ENCODE assay signal across 14 mouse cellular contexts in the genomic region with DNA sequence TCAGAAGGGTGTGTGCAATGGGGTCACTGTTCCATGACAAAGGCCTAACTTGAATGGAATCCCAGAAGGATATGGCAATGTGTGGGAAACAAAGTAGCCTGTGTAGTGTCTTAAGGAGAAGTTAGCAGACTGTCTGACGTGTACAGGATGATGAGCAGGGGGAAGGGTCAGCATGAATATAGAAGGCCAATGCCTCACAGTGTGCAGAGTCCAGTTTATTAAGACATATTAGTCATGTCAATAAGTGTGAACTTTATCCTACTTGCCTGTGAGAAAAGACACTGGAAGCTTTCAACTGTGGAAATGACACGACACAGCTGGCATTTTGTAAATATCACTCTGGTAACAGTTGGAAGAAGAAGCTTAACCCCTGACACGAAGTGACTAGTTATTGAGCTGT. TPM values are rescaled to one million over a fixed set of nuclear protein-coding genes. Genes with fewer than 3 reads are reported as not detected.
DNase-seq lines count a peak whose midpoint lies in the region; ATAC-seq and TF ChIP-seq lines count a peak whose summit lies in the region.
"Not testable (repeated sequence)": the region's sequence is repeated elsewhere in the genome, so short reads cannot be mapped to it uniquely, and the experiment has no call there.
"Had no signal": no experiment of that assay in that cellular context is flagged by ENCODE, and none has a peak within 500 bp of the region (broad histone marks: within the 10 kb centered on the region; RNA-seq: fewer than 3 reads in every experiment).

No protein-coding gene starts in this region.

- not testable (repeated sequence) for DNase-seq in intestine, embryonic 14.5 days (ENCODE audit: low spot score); liver, embryonic 11.5 days (ENCODE audit: low spot score)
- DNase-seq in lung, embryonic 14.5 days, result peak; percentile 17

- not testable (repeated sequence) for H3K9me3 ChIP-seq in intestine, embryonic 14.5 days (ENCODE audit: control insufficient read depth, low read length); intestine, embryonic 16.5 days (ENCODE audit: control insufficient read depth, low read length); liver, embryonic 11.5 days (ENCODE audit: control insufficient read depth, low read length); lung, embryonic 14.5 days (ENCODE audit: low read depth, low read length); stomach, embryonic 14.5 days (ENCODE audit: control insufficient read depth, low read depth, low read length); stomach, embryonic 15.5 days; stomach, embryonic 16.5 days (replicated peaks; ENCODE audit: control insufficient read depth, low read length)

- not testable (repeated sequence) for H3K4me3 ChIP-seq in intestine, embryonic 14.5 days (ENCODE audit: low read depth, low read length); intestine, embryonic 16.5 days (ENCODE audit: low read length); liver, embryonic 11.5 days (ENCODE audit: low read depth, low read length); lung, embryonic 14.5 days (ENCODE audit: low read depth, low read length); stomach, embryonic 14.5 days (ENCODE audit: low read depth, low read length); stomach, embryonic 15.5 days (replicated peaks); stomach, embryonic 16.5 days (replicated peaks; ENCODE audit: low read length)

- TF ChIP-seq CTCF in lung, embryonic 14.5 days (IDR thresholded peaks at IDR 0.05; ENCODE audit: low read depth), result not testable (repeated sequence)

- not testable (repeated sequence) for H3K27ac ChIP-seq in intestine, embryonic 14.5 days (ENCODE audit: low read depth); intestine, embryonic 16.5 days (ENCODE audit: low read length); liver, embryonic 11.5 days (ENCODE audit: low read depth, low read length); lung, embryonic 14.5 days (ENCODE audit: low read depth); stomach, embryonic 14.5 days (ENCODE audit: low read length); stomach, embryonic 15.5 days; stomach, embryonic 16.5 days (ENCODE audit: low read length)

- not testable (repeated sequence) for H3K4me2 ChIP-seq in intestine, embryonic 14.5 days (ENCODE audit: low read length); intestine, embryonic 16.5 days (ENCODE audit: low read depth, low read length); liver, embryonic 11.5 days; lung, embryonic 14.5 days; stomach, embryonic 14.5 days (replicated peaks; ENCODE audit: low read depth, low read length); stomach, embryonic 15.5 days; stomach, embryonic 16.5 days (ENCODE audit: low read depth, low read length)

- ATAC-seq in intestine, embryonic 14.5 days (replicated peaks; ENCODE audit: low FRiP score, low TSS enrichment, low read depth), result peak; percentile 43; the same call in 1 of the 2 replicates
- peak; percentile 33; the same call in 1 of the 2 replicates for ATAC-seq in intestine, embryonic 16.5 days
- peak; percentile 39; the same call in 1 of the 2 replicates for ATAC-seq in liver, embryonic 11.5 days (replicated peaks; ENCODE audit: low FRiP score)
- not testable (repeated sequence) for ATAC-seq in lung, embryonic 14.5 days (ENCODE audit: insufficient read depth)
- peak; percentile 77; the same call in 1 of the 2 replicates for ATAC-seq in stomach, embryonic 14.5 days (ENCODE audit: insufficient number of reproducible peaks, insufficient read depth, low FRiP score, low read depth)
- ATAC-seq in stomach, embryonic 15.5 days (ENCODE audit: insufficient read depth, low FRiP score, low read depth), result peak; percentile 53
- ATAC-seq in stomach, embryonic 16.5 days (ENCODE audit: insufficient read depth, low FRiP score), result peak; percentile 50

- 16% methylated on average over 3 of the region's 3 CpGs for WGBS in intestine, embryonic 14.5 days
- 46% methylated on average over 3 of the region's 3 CpGs for WGBS in intestine, embryonic 16.5 days
- WGBS in liver, embryonic 11.5 days, result 50% methylated on average over 3 of the region's 3 CpGs
- 24% methylated on average over 3 of the region's 3 CpGs for WGBS in lung, embryonic 14.5 days
- WGBS in stomach, embryonic 14.5 days, result 16% methylated on average over 3 of the region's 3 CpGs
- WGBS in stomach, embryonic 15.5 days, result 26% methylated on average over 3 of the region's 3 CpGs
- 17% methylated on average over 3 of the region's 3 CpGs for WGBS in stomach, embryonic 16.5 days

- H3K9ac ChIP-seq in intestine, embryonic 14.5 days (ENCODE audit: low read length); intestine, embryonic 16.5 days (ENCODE audit: low read depth, low read length); liver, embryonic 11.5 days (ENCODE audit: low read depth, low read length); lung, embryonic 14.5 days; stomach, embryonic 14.5 days (replicated peaks; ENCODE audit: low read depth, low read length); stomach, embryonic 15.5 days; stomach, embryonic 16.5 days (ENCODE audit: low read length): not testable (repeated sequence)

- H3K36me3 ChIP-seq in intestine, embryonic 14.5 days (ENCODE audit: control insufficient read depth, insufficient read depth, low read length); intestine, embryonic 16.5 days (ENCODE audit: control insufficient read depth, insufficient read depth, low read length); liver, embryonic 11.5 days (ENCODE audit: control insufficient read depth, insufficient read depth, low read length); lung, embryonic 14.5 days (ENCODE audit: insufficient read depth); stomach, embryonic 14.5 days (ENCODE audit: control insufficient read depth, insufficient read depth, low read length); stomach, embryonic 15.5 days; stomach, embryonic 16.5 days (ENCODE audit: control insufficient read depth, insufficient read depth, low read length): not testable (repeated sequence)

- not testable (repeated sequence) for H3K4me1 ChIP-seq in intestine, embryonic 14.5 days (replicated peaks; ENCODE audit: control insufficient read depth, insufficient read depth, low read length); intestine, embryonic 16.5 days (ENCODE audit: control insufficient read depth, insufficient read depth, low read length); liver, embryonic 11.5 days (replicated peaks; ENCODE audit: control insufficient read depth, insufficient read depth, low read length); lung, embryonic 14.5 days (ENCODE audit: insufficient read depth); stomach, embryonic 14.5 days (ENCODE audit: control insufficient read depth, insufficient read depth, low read length); stomach, embryonic 15.5 days; stomach, embryonic 16.5 days (ENCODE audit: control insufficient read depth, insufficient read depth, low read length)

- H3K27me3 ChIP-seq in intestine, embryonic 14.5 days (replicated peaks; ENCODE audit: control insufficient read depth, insufficient read depth, low read length); intestine, embryonic 16.5 days (replicated peaks; ENCODE audit: control insufficient read depth, insufficient read depth, low read length); liver, embryonic 11.5 days (replicated peaks; ENCODE audit: control insufficient read depth, insufficient read depth, low read length); lung, embryonic 14.5 days (ENCODE audit: insufficient read depth, low read length); stomach, embryonic 14.5 days (ENCODE audit: control insufficient read depth, insufficient read depth, low read length); stomach, embryonic 15.5 days (replicated peaks); stomach, embryonic 16.5 days (ENCODE audit: control insufficient read depth, insufficient read depth, low read length): not testable (repeated sequence)

RNA-seq across cellular contexts. Expression of gene Mptx2, which starts 25.2 kb away (rescaled TPM):
- polyA plus RNA-seq in intestine, embryonic 14.5 days (2014; fragmentation: Nextera tagmentation; extraction: Ambion mirVana), result not detected in 2 replicates
- polyA plus RNA-seq in intestine, embryonic 16.5 days (2015; fragmentation: Nextera tagmentation; extraction: Ambion mirVana), result not detected in 2 replicates
- polyA plus RNA-seq in liver, embryonic 11.5 days (2014; fragmentation: Nextera tagmentation; extraction: Ambion mirVana), result not detected in 2 replicates
- polyA plus RNA-seq in lung, embryonic 14.5 days (2014; fragmentation: Nextera tagmentation; extraction: Ambion mirVana), result not detected in 2 replicates
- not detected in 2 replicates for polyA plus RNA-seq in stomach, embryonic 14.5 days (2014; fragmentation: Nextera tagmentation; extraction: Ambion mirVana)
- not detected in 2 replicates for polyA plus RNA-seq in stomach, embryonic 15.5 days (2015; fragmentation: Nextera tagmentation; extraction: Ambion mirVana)
- not detected in 2 replicates for polyA plus RNA-seq in stomach, embryonic 16.5 days (2015; fragmentation: Nextera tagmentation; extraction: Ambion mirVana)
- polyA plus RNA-seq: activated CD4-positive, CD25-positive, alpha-beta regulatory T cell, adult 4 months; adrenal gland, adult 2 months; brain, embryonic 14.5 days; C2C12; CD4-positive, CD25-positive, alpha-beta regulatory T cell, adult 4 months; G1E; Patski had no signal

RNA-seq across cellular contexts. Expression of gene Ackr1, which starts 30.8 kb away (rescaled TPM):
- 1.1 and 1.2 TPM in 2 replicates for polyA plus RNA-seq in intestine, embryonic 14.5 days (2014; fragmentation: Nextera tagmentation; extraction: Ambion mirVana)
- polyA plus RNA-seq in intestine, embryonic 16.5 days (2015; fragmentation: Nextera tagmentation; extraction: Ambion mirVana), result 1.4 and 2.3 TPM in 2 replicates
- polyA plus RNA-seq in liver, embryonic 11.5 days (2014; fragmentation: Nextera tagmentation; extraction: Ambion mirVana), result 15.0 and 16.5 TPM in 2 replicates
- polyA plus RNA-seq in lung, embryonic 14.5 days (2014; fragmentation: Nextera tagmentation; extraction: Ambion mirVana), result 0.54 and 0.81 TPM in 2 replicates
- 1.5 and 1.9 TPM in 2 replicates for polyA plus RNA-seq in stomach, embryonic 14.5 days (2014; fragmentation: Nextera tagmentation; extraction: Ambion mirVana)
- polyA plus RNA-seq in stomach, embryonic 15.5 days (2015; fragmentation: Nextera tagmentation; extraction: Ambion mirVana), result 2.8 and 7.4 TPM in 2 replicates
- polyA plus RNA-seq in stomach, embryonic 16.5 days (2015; fragmentation: Nextera tagmentation; extraction: Ambion mirVana), result 3.3 and 4.3 TPM in 2 replicates
- polyA plus RNA-seq: activated CD4-positive, CD25-positive, alpha-beta regulatory T cell, adult 4 months; C2C12; CD4-positive, CD25-positive, alpha-beta regulatory T cell, adult 4 months; G1E; Patski had no signal

RNA-seq across cellular contexts. Expression of gene Olfr418, which starts 37.0 kb away (rescaled TPM):
- polyA plus RNA-seq in intestine, embryonic 14.5 days (2014; fragmentation: Nextera tagmentation; extraction: Ambion mirVana), result not detected in 2 replicates
- not detected in 2 replicates for polyA plus RNA-seq in intestine, embryonic 16.5 days (2015; fragmentation: Nextera tagmentation; extraction: Ambion mirVana)
- polyA plus RNA-seq in liver, embryonic 11.5 days (2014; fragmentation: Nextera tagmentation; extraction: Ambion mirVana), result not detected in 2 replicates
- not detected in 2 replicates for polyA plus RNA-seq in lung, embryonic 14.5 days (2014; fragmentation: Nextera tagmentation; extraction: Ambion mirVana)
- polyA plus RNA-seq in stomach, embryonic 14.5 days (2014; fragmentation: Nextera tagmentation; extraction: Ambion mirVana), result not detected in 2 replicates
- not detected in 2 replicates for polyA plus RNA-seq in stomach, embryonic 15.5 days (2015; fragmentation: Nextera tagmentation; extraction: Ambion mirVana)
- polyA plus RNA-seq in stomach, embryonic 16.5 days (2015; fragmentation: Nextera tagmentation; extraction: Ambion mirVana), result not detected in 2 replicates
- polyA plus RNA-seq: activated CD4-positive, CD25-positive, alpha-beta regulatory T cell, adult 4 months; adrenal gland, adult 2 months; brain, embryonic 14.5 days; C2C12; CD4-positive, CD25-positive, alpha-beta regulatory T cell, adult 4 months; G1E; Patski had no signal

RNA-seq across cellular contexts. Expression of gene Aim2, which starts 47.9 kb away (rescaled TPM):
- polyA plus RNA-seq in intestine, embryonic 14.5 days (2014; fragmentation: Nextera tagmentation; extraction: Ambion mirVana), result 2.8 and 3.9 TPM in 2 replicates
- polyA plus RNA-seq in intestine, embryonic 16.5 days (2015; fragmentation: Nextera tagmentation; extraction: Ambion mirVana), result 3.9 and 5.3 TPM in 2 replicates
- polyA plus RNA-seq in liver, embryonic 11.5 days (2014; fragmentation: Nextera tagmentation; extraction: Ambion mirVana), result 1.1 and 3.2 TPM in 2 replicates
- polyA plus RNA-seq in lung, embryonic 14.5 days (2014; fragmentation: Nextera tagmentation; extraction: Ambion mirVana), result 0.92 and 2.5 TPM in 2 replicates
- polyA plus RNA-seq in stomach, embryonic 14.5 days (2014; fragmentation: Nextera tagmentation; extraction: Ambion mirVana), result 1.3 and 2.2 TPM in 2 replicates
- polyA plus RNA-seq in stomach, embryonic 15.5 days (2015; fragmentation: Nextera tagmentation; extraction: Ambion mirVana), result 2.3 and 3.3 TPM in 2 replicates
- polyA plus RNA-seq in stomach, embryonic 16.5 days (2015; fragmentation: Nextera tagmentation; extraction: Ambion mirVana), result 2.6 and 2.9 TPM in 2 replicates
- polyA plus RNA-seq: G1E had no signal
